Mouse (Mus musculus): ENCODE results near the gene Aym1. TPM values are rescaled to one million over a fixed set of nuclear protein-coding genes. Genes with fewer than 3 reads are reported as not detected.
"Not testable (repeated sequence)": the region's sequence is repeated elsewhere in the genome, so short reads cannot be mapped to it uniquely, and the experiment has no call there.

Aym1 gene
- polyA plus RNA-seq, 1 experiment from 2014 or later: not detected

GRCm38 (mm10) chr5:113357656-113358055 is 562 bp downstream of the Aym1 start:
- no peaks in the 10 kb centered on the region for H3K36me3 ChIP-seq
- no peak for ATAC-seq (ENCODE audit: low FRiP score, low read depth)
- H3K4me1 ChIP-seq (replicated peaks): peaks cover 22% of the 10 kb centered on the region
- no peak overlapping the region for H3K4me2 ChIP-seq
- no peak overlapping the region for H3K4me3 ChIP-seq
- H3K27me3 ChIP-seq: peaks cover 10% of the 10 kb centered on the region
- no peak overlapping the region for H3K27ac ChIP-seq (replicated peaks)
- H3K9ac ChIP-seq: no peak overlapping the region
- H3K9me3 ChIP-seq: no peaks in the 10 kb centered on the region
- 52% methylated on average over 3 of the region's 3 CpGs for WGBS

GRCm38 (mm10) chr5:113358833-113359232 is 1.7 kb downstream of the Aym1 start:
- ATAC-seq (ENCODE audit: low FRiP score, low read depth): no peak
- Histone ChIP-seq H3K27ac (replicated peaks) (no peak overlapping the region), H3K36me3 (no peaks in the 10 kb centered on the region), H3K4me2 (no peak overlapping the region), H3K9ac (no peak overlapping the region), H3K4me3 (no peak overlapping the region), H3K4me1 (replicated peaks) (peaks cover 22% of the 10 kb centered on the region), H3K9me3 (no peaks in the 10 kb centered on the region), H3K27me3 (peaks cover 3% of the 10 kb centered on the region; the same call in 1 of the 2 replicates)
- 11% methylated on average over 11 of the region's 11 CpGs for WGBS

GRCm38 (mm10) chr5:113361283-113361682 is 4.2 kb downstream of the Aym1 start:
- Histone ChIP-seq H3K27me3 (peaks cover 6% of the 10 kb centered on the region), H3K36me3 (no peaks in the 10 kb centered on the region), H3K4me3 (no peak overlapping the region), H3K4me1 (replicated peaks) (peaks cover 17% of the 10 kb centered on the region), H3K27ac (replicated peaks) (no peak overlapping the region), H3K9me3 (no peaks in the 10 kb centered on the region), H3K4me2 (no peak overlapping the region), H3K9ac (no peak overlapping the region)
- ATAC-seq (ENCODE audit: low FRiP score, low read depth): no peak
- 69% methylated on average over 7 of the region's 7 CpGs for WGBS

GRCm38 (mm10) chr5:113362258-113362996 is 5.3 kb downstream of the Aym1 start:
- H3K36me3 ChIP-seq: no peaks in the 10 kb centered on the region
- 86% methylated on average over 9 of the region's 9 CpGs for WGBS
- H3K9ac ChIP-seq: no peak overlapping the region
- peaks cover 6% of the 10 kb centered on the region for H3K27me3 ChIP-seq
- no peaks in the 10 kb centered on the region for H3K9me3 ChIP-seq
- H3K27ac ChIP-seq (replicated peaks): no peak overlapping the region
- peaks cover 8% of the 10 kb centered on the region for H3K4me1 ChIP-seq (replicated peaks)
- no peak overlapping the region for H3K4me2 ChIP-seq
- no peak overlapping the region for H3K4me3 ChIP-seq
- no peak for ATAC-seq (ENCODE audit: low FRiP score, low read depth)

GRCm38 (mm10) chr5:113363177-113363576 is 6.1 kb downstream of the Aym1 start:
- WGBS: 95% methylated on average over 8 of the region's 8 CpGs
- Histone ChIP-seq H3K4me3 (no peak overlapping the region), H3K27me3 (peaks cover 6% of the 10 kb centered on the region), H3K27ac (replicated peaks) (no peak overlapping the region), H3K36me3 (no peaks in the 10 kb centered on the region), H3K4me2 (no peak overlapping the region), H3K9ac (no peak overlapping the region), H3K4me1 (replicated peaks) (peaks cover 3% of the 10 kb centered on the region; the same call in 1 of the 2 replicates), H3K9me3 (no peaks in the 10 kb centered on the region)
- ATAC-seq (ENCODE audit: low FRiP score, low read depth): no peak

GRCm38 (mm10) chr5:113365921-113366320 is 8.8 kb downstream of the Aym1 start:
- WGBS: 3% methylated on average over 20 of the region's 20 CpGs
- no peak overlapping the region for H3K27ac ChIP-seq (replicated peaks)
- H3K9me3 ChIP-seq: no peaks in the 10 kb centered on the region
- H3K4me3 ChIP-seq: no peak overlapping the region
- peaks cover 6% of the 10 kb centered on the region; the same call in 1 of the 2 replicates for H3K27me3 ChIP-seq
- peak; percentile 66 for ATAC-seq (ENCODE audit: low FRiP score, low read depth)
- no peaks in the 10 kb centered on the region for H3K36me3 ChIP-seq
- H3K4me2 ChIP-seq: no peak overlapping the region
- no peaks in the 10 kb centered on the region for H3K4me1 ChIP-seq (replicated peaks)
- H3K9ac ChIP-seq: no peak overlapping the region

- H3K27ac ChIP-seq (replicated peaks); H3K4me2 ChIP-seq; ATAC-seq (ENCODE audit: low FRiP score, low read depth); H3K9ac ChIP-seq; H3K36me3 ChIP-seq; H3K9me3 ChIP-seq; H3K4me3 ChIP-seq; H3K4me1 ChIP-seq (replicated peaks); H3K27me3 ChIP-seq: not testable (repeated sequence)
Measured at GRCm38 (mm10) chr5:113367726-113368125, 10.6 kb downstream of the Aym1 start.

GRCm38 (mm10) chr5:113369262-113369868 is 12.3 kb downstream of the Aym1 start:
- Histone ChIP-seq H3K9ac (no peak overlapping the region), H3K4me3 (no peak overlapping the region), H3K36me3 (no peaks in the 10 kb centered on the region), H3K4me2 (no peak overlapping the region), H3K27me3 (peaks cover 6% of the 10 kb centered on the region; the same call in 1 of the 2 replicates), H3K27ac (replicated peaks) (no peak overlapping the region), H3K9me3 (no peaks in the 10 kb centered on the region), H3K4me1 (replicated peaks) (peaks cover 13% of the 10 kb centered on the region)
- ATAC-seq (ENCODE audit: low FRiP score, low read depth): no peak
- WGBS: 77% methylated on average over 17 of the region's 17 CpGs

GRCm38 (mm10) chr5:113372449-113372848 is 15.4 kb downstream of the Aym1 start:
- ATAC-seq (ENCODE audit: low FRiP score, low read depth): no peak

GRCm38 (mm10) chr5:113372995-113373950 is 16.2 kb downstream of the Aym1 start:
- WGBS: 2% methylated on average over 33 of the region's 33 CpGs
- Histone ChIP-seq H3K9me3 (no peaks in the 10 kb centered on the region), H3K9ac (peak overlapping the region; percentile 3; the same call in 1 of the 2 replicates), H3K4me1 (replicated peaks) (peaks cover 13% of the 10 kb centered on the region), H3K27ac (replicated peaks) (peak overlapping the region; percentile 61), H3K27me3 (no peaks in the 10 kb centered on the region), H3K4me2 (peak overlapping the region; percentile 48), H3K4me3 (peak overlapping the region; percentile 12), H3K36me3 (no peaks in the 10 kb centered on the region)
- peak; percentile 65; the same call in 1 of the 2 replicates for ATAC-seq (ENCODE audit: low FRiP score, low read depth)

More at GRCm38 (mm10) chr5:113372449-113372848, 15.4 kb downstream of the Aym1 start:
- peak overlapping the region; percentile 61 for H3K27ac ChIP-seq (replicated peaks)
- no peaks in the 10 kb centered on the region for H3K36me3 ChIP-seq
- 48% methylated on average over 4 of the region's 4 CpGs for WGBS
- peak overlapping the region; percentile 48; the same call in 1 of the 2 replicates for H3K4me2 ChIP-seq
- no peak overlapping the region for H3K4me3 ChIP-seq
- H3K9me3 ChIP-seq: no peaks in the 10 kb centered on the region
- no peaks in the 10 kb centered on the region for H3K27me3 ChIP-seq
- H3K9ac ChIP-seq: 0 out of 2 replicates have a peak overlapping the region, but pooled peaks have one; percentile 3
- H3K4me1 ChIP-seq (replicated peaks): peaks cover 13% of the 10 kb centered on the region

GRCm38 (mm10) chr5:113374290-113374689 is 17.2 kb downstream of the Aym1 start:
- H3K9me3 ChIP-seq: no peaks in the 10 kb centered on the region
- H3K4me2 ChIP-seq: no peak overlapping the region
- H3K4me1 ChIP-seq (replicated peaks): peaks cover 13% of the 10 kb centered on the region
- no peaks in the 10 kb centered on the region for H3K36me3 ChIP-seq
- no peak for ATAC-seq (ENCODE audit: low FRiP score, low read depth)
- 71% methylated on average over 10 of the region's 10 CpGs for WGBS
- no peak overlapping the region for H3K4me3 ChIP-seq
- H3K27me3 ChIP-seq: no peaks in the 10 kb centered on the region
- H3K9ac ChIP-seq: no peak overlapping the region
- H3K27ac ChIP-seq (replicated peaks): no peak overlapping the region
